Mouse (Mus musculus) embryonic facial prominence, embryonic 10.5 days (tissue): ENCODE results near the gene Ddx59. TPM values are rescaled to one million over a fixed set of nuclear protein-coding genes. Genes with fewer than 3 reads are reported as not detected.

Source experiments
- DNase-seq: peaks from one replicate; pipeline ENCODE4 v3.0.0-alpha.2; 2017; ENCODE audit warnings: low spot score
- H3K27ac ChIP-seq: fragments of 300-500 bp; sonication (generic); replicated peaks from 2 replicates; pipeline ENCODE4 v1.5.1; 2016; ENCODE audit warnings: mild to moderate bottlenecking
- H3K27me3 ChIP-seq: fragments of 300-500 bp; sonication (generic); replicated peaks from 2 replicates; pipeline ENCODE4 v1.6.1; 2016; ENCODE audit warnings: low read depth, mild to moderate bottlenecking; ENCODE audit not compliant: poor library complexity, severe bottlenecking
- H3K36me3 ChIP-seq: fragments of 300-500 bp; sonication (generic); replicated peaks from 2 replicates; pipeline ENCODE4 v1.6.1; 2016; ENCODE audit warnings: mild to moderate bottlenecking, moderate library complexity
- H3K4me1 ChIP-seq: fragments of 300-500 bp; sonication (generic); 2 replicates; pipeline ENCODE4 v1.6.1; 2016
- H3K4me3 ChIP-seq: fragments of 300-500 bp; sonication (generic); 2 replicates; pipeline ENCODE4 v1.5.1; 2016; ENCODE audit warnings: mild to moderate bottlenecking, moderate library complexity
- H3K9me3 ChIP-seq: fragments of 300-500 bp; sonication (generic); 2 replicates; pipeline ENCODE4 v1.6.1; 2016; ENCODE audit warnings: mild to moderate bottlenecking
- whole genome bisulfite sequencing: fragments of 180-500 bp; shearing (Covaris S2); methylation state at CpG from one replicate; pipeline ENCODE4 v1.1.7; 2016; 5-methylcytosine and 5-hydroxymethylcytosine counted together
- polyA plus RNA-seq: library from polyadenylated mRNA; unstranded; fragments of >200 nt; fragmentation: Nextera tagmentation; extraction: Ambion mirVana; gene quantifications from 2 replicates; pipeline ENCODE4 v1.2.1, GENCODE M21; 2016

Ddx59 gene
- polyA plus RNA-seq = 16.9 and 17.8 TPM in 2 replicates

DNA sequence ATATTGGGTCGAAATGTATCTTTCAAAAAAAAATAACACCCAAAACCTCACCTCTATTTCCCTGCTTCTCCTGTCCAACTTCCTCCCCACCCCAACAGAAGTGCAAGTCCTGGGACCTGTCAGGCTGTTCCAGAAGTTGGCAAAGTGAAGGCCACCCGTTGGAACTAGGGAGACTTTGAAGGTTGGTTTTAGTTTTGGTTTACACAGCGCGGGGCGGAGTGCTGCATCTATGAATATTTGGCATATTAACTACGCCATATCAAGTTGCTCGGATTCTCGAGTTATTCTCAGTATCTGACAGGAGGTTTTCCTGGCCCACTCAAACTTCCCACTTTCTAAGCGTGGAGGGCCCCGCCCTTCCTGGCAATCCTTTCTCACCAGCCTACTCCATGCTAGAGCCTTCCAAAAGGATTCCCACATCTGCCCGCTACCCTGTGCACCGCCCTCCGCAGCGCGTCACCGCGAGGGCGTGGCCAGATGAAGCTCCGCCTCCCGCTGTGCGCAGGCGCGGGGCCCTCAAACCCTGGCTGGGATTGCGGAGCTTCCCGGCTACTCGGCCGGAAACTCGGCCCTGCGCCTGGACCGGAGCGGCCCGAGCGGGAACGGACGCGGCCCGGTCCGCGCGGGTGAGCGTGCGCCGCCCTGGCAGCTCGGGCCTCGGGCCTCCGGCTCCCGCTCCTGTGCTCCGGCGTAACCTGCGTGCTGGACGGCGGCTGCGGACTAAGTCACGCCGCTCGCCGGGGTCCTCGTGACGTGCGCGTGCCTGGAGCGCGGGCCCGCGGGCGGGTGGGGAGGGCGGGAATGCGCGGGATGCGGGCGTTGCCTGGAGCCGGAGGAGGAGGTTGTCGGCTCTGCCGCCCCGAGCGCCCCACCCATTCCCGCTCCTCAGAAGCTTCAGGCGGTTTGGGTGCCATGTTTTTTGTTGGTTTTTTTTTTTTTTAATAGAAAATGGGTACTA is at the start of gene Ddx59:
Ddx59 (plus strand) TSS at position 474 of the 958 bp plus-strand sequence.
- WGBS = 3% methylated on average over 78 of the region's 78 CpGs
- Histone ChIP-seq H3K4me1 (peaks cover 17% of the 10 kb centered on the region), H3K9me3 (no peaks in the 10 kb centered on the region), H3K4me3 (peak within 1 kb of the TSS; percentile 77), H3K36me3 (peaks cover 23% of the 10 kb centered on the region), H3K27ac (peak within 1 kb of the TSS; percentile 98), H3K27me3 (no peaks in the 10 kb centered on the region)
- peak; percentile 97 for DNase-seq

DNA sequence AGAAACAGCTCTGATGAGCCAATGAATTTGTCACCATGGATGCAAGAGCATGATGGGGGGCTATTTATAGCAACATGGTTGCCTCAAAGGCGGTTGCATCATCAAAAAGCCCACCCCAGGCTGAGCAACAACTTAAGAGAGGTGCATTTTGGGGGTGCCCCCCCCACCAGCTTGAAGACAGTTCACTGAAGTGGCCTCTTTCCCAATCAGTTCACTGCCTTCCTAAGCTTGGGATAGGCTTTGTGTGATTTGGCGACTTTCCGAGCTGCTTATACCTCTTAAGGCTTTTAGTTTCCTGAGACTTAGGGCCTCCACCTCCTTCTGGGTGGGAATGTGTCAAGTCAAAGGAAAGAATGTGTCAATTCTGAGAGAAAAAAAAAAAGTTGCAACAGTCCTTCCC is 49.1 kb upstream of the Ddx59 start:
- H3K36me3 ChIP-seq = no peaks in the 10 kb centered on the region
- H3K27ac ChIP-seq = no peak overlapping the region
- WGBS = 81% methylated on average over 3 of the region's 3 CpGs
- H3K9me3 ChIP-seq = no peaks in the 10 kb centered on the region
- no peak overlapping the region for H3K4me3 ChIP-seq
- DNase-seq = no peak
- no peaks in the 10 kb centered on the region for H3K27me3 ChIP-seq
- H3K4me1 ChIP-seq = peaks cover 23% of the 10 kb centered on the region

DNA sequence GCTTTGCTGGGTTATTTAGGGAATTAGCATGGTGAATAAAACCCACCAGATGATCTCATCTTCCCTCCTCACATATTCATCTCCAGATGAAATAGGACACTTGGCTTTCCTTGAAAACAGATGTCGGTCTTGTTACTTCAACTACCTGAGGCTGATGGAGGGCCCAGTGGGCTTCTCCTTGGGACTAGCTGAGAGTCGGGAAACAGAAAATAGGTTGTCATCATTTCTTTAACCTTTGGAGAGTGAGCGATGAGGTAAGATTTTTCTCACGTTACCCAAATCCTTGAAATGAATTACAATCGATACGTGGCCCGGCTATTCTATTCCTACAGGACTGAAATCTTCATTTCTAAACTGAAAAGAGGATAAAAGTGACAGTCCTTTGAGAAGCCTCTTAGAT is 35.8 kb upstream of the Ddx59 start:
- WGBS = 92% methylated on average over 7 of the region's 7 CpGs
- DNase-seq = no peak
- Histone ChIP-seq H3K9me3 (no peaks in the 10 kb centered on the region), H3K27ac (no peak overlapping the region), H3K36me3 (no peaks in the 10 kb centered on the region), H3K27me3 (no peaks in the 10 kb centered on the region), H3K4me3 (no peak overlapping the region), H3K4me1 (no peaks in the 10 kb centered on the region)

DNA sequence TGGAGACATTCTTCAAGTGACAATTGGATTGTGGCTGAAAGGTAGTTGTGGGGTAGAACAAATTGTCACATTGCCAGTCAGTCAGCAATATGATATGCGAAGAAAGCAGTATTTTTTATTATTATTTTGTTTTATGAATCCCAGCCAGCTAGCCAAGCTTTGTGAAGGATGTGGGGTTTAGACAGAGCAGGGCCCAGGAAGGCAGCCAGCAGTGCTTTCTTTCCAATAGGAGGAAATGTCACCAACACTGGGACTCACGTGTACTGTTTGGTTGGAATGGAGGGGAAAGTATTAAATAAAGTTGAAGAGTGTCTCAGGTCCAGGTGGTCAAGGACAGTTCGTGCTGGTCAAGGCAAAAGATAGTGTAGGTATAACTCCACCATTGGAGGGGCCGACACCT is 34.9 kb upstream of the Ddx59 start:
- no peak for DNase-seq
- Histone ChIP-seq H3K4me1 (no peaks in the 10 kb centered on the region), H3K36me3 (no peaks in the 10 kb centered on the region), H3K4me3 (no peak overlapping the region), H3K27ac (no peak overlapping the region), H3K9me3 (no peaks in the 10 kb centered on the region), H3K27me3 (no peaks in the 10 kb centered on the region)
- 91% methylated on average over 4 of the region's 4 CpGs for WGBS

DNA sequence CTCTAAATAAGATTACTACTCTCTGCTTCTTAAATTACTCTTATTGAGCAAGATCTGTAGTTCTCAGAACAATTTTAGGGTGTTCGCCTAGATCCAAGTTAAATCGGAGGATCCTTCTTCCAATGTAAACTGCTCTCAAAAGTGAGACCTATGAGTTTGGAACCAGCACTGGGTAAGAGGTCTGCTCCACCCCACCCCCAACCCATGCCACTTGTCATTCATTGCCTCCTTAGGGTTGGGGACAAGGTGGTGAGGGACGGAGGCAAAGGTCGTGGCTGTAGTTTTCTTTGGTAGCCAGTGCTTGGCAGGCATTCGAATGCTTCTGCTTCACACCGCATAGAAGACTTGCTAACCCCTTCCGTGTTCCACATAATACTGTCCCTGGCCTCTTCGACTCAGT is 34.5 kb upstream of the Ddx59 start:
- Histone ChIP-seq H3K4me1 (no peaks in the 10 kb centered on the region), H3K36me3 (no peaks in the 10 kb centered on the region), H3K27me3 (no peaks in the 10 kb centered on the region), H3K4me3 (no peak overlapping the region), H3K9me3 (no peaks in the 10 kb centered on the region), H3K27ac (no peak overlapping the region)
- no peak for DNase-seq
- 93% methylated on average over 8 of the region's 8 CpGs for WGBS

DNA sequence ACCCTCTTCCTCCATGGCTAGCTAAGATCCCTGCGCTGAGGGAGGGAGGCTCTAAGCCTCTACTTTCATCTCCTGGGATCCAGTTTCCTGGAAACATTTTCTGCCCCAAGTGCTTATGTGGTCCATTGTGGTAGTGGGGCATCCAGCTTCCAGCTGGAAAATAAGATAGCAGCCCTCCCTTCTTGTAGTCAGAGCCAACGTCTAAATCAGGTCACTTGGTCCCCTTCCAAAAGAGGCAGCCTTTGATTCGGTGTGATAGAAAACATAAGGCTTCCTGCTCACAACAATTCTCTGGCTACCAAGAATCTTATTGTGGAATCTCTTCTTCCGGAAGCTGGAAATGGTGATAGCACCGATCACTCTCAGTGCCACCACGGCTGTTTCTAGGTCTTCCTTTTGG is 33.9 kb upstream of the Ddx59 start:
- no peaks in the 10 kb centered on the region for H3K4me1 ChIP-seq
- no peak for DNase-seq
- H3K27ac ChIP-seq = no peak overlapping the region
- no peaks in the 10 kb centered on the region for H3K36me3 ChIP-seq
- H3K4me3 ChIP-seq = no peak overlapping the region
- 86% methylated on average over 6 of the region's 6 CpGs for WGBS
- H3K9me3 ChIP-seq = no peaks in the 10 kb centered on the region
- no peaks in the 10 kb centered on the region for H3K27me3 ChIP-seq

DNA sequence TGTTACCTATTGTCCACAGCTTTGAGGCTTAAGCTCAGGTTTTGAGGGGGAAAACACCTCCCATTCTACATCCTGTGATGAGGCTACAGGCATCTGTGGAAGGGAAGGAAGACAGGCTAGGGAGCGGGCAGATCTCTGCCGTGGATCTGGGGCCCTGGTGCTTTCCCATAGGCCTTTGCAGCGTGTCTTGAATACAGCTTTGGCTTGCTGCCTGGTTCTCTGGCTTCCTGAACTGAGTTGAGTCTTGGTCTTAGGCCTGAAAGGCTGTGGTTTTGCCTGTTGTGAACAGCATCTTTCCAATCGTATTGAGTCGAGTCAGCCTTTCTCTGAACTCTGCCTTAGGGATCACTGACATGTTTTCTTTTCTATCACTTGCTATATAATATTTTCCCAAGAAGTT is 33.5 kb upstream of the Ddx59 start:
- no peaks in the 10 kb centered on the region for H3K9me3 ChIP-seq
- no peaks in the 10 kb centered on the region for H3K36me3 ChIP-seq
- DNase-seq = no peak
- no peaks in the 10 kb centered on the region for H3K27me3 ChIP-seq
- H3K4me3 ChIP-seq = no peak overlapping the region
- WGBS = 84% methylated on average over 5 of the region's 5 CpGs
- H3K27ac ChIP-seq = no peak overlapping the region
- H3K4me1 ChIP-seq = no peaks in the 10 kb centered on the region

DNA sequence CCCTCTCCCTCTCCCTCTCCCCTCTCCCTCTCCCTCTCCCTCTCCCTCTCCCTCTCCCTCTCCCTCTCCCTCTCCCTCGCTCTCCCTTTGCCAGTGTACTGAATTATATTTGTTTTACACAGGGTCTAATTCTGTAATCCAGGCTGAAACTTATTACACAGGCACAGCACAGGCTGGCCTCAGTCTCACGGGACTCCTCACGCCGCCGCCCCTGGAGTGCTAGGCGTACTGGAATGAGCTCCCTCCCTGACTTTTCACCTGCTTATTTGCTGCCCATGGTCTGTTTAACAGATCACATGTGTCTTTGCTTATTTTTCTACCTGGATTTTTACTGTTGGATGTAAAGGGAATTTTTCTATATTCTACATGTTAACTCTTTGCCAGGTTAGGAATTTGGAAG is 28.2 kb upstream of the Ddx59 start:
- H3K4me3 ChIP-seq = no peak overlapping the region
- H3K9me3 ChIP-seq = no peaks in the 10 kb centered on the region
- no peak for DNase-seq
- H3K27ac ChIP-seq = no peak overlapping the region
- no peaks in the 10 kb centered on the region for H3K4me1 ChIP-seq
- 37% methylated on average over 5 of the region's 6 CpGs for whole genome bisulfite sequencing
- H3K36me3 ChIP-seq = no peaks in the 10 kb centered on the region
- no peaks in the 10 kb centered on the region for H3K27me3 ChIP-seq

DNA sequence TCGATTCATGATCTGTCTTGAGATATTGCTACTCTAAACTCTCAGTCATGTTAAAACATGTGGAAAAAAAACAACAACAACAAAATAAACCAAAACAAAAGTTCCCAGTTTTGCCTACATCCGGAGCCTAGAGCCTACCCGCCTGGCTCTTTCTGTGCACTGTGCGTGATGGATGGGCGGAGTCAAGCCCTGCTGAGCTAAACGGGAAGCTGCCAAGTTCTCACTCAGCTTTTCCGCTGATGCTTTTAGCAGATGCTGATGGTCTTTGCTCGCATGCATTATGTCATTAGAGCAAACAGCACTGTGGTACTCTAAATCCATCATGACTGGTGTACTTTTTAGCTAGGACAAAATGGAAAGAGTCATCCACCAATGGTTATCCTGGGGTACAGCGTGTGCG is 20.6 kb upstream of the Ddx59 start:
- H3K9me3 ChIP-seq = no peaks in the 10 kb centered on the region
- no peak overlapping the region for H3K27ac ChIP-seq
- H3K4me3 ChIP-seq = peak overlapping the region; percentile 36
- no peaks in the 10 kb centered on the region for H3K27me3 ChIP-seq
- 35% methylated on average over 10 of the region's 10 CpGs for WGBS
- H3K4me1 ChIP-seq = 0 out of 2 replicates have a peak, but pooled peaks cover 3% of the 10 kb centered on the region
- H3K36me3 ChIP-seq = no peaks in the 10 kb centered on the region
- peak; percentile 22 for DNase-seq

DNA sequence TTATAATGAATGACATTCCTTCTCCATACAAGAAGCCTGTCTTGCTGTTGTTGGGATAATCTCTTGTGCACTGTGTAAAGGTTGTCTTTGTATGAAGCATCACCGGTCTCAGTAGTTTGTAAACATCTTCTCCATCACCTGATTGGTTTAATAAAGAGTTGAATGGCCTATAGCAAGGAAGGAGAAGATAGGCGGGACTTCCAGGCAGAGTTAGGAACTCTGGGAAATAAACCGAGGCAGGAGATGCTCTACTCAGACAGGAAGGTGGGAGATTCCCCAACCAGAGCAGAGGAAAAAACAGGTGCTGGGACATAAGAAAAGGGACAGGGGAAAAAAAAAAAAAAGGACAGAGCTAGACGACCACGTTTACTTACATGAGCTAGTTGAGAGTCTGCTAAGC is 20.0 kb upstream of the Ddx59 start:
- Histone ChIP-seq H3K27ac (no peak overlapping the region), H3K4me1 (0 out of 2 replicates have a peak, but pooled peaks cover 3% of the 10 kb centered on the region), H3K9me3 (no peaks in the 10 kb centered on the region), H3K27me3 (no peaks in the 10 kb centered on the region), H3K4me3 (peak overlapping the region; percentile 36), H3K36me3 (no peaks in the 10 kb centered on the region)
- DNase-seq = no peak
- WGBS = 41% methylated on average over 5 of the region's 5 CpGs

DNA sequence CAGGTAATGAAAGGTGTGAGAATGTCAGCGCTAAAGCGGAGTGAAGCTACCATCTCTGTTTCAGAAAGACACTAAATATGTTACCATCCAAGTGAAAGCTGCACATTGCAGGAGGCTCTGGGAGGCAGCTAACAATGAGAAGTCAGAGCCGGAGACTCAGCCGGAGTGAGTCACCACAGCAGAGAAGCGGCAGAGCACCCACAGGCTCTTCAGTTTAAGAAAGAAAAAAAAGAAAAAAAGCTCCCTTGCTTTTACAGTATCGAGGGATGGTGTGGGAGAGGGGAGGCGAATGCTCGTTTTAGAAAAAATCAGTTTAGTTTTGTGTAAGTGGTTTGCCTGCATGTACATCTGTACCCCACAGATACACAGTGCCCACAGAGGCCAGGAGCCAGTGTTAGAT is 13.8 kb upstream of the Ddx59 start:
- no peak for DNase-seq

DNA sequence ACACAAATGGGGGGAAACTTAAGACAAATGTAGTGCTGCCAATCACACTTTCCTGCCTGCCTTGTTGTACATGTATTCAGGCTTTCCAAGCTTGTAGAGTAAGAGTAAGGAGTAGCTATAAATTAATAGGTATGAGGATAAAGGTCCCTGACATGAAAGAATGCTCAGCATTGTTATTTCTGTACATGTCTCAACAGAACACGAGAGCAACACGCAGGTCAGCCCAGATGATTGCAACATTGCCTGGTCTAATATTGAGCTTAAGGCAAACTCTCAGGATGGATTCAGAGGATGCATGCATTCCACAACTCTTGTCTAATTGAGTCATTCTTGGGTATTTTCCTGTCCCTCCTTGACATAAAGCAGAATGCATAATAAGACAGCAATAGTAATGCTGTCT is 5.4 kb upstream of the Ddx59 start:
- no peaks in the 10 kb centered on the region for H3K36me3 ChIP-seq
- H3K4me1 ChIP-seq = peaks cover under 1% of the 10 kb centered on the region; the same call in 1 of the 2 replicates
- 93% methylated on average over 2 of the region's 2 CpGs for WGBS
- no peaks in the 10 kb centered on the region for H3K9me3 ChIP-seq
- DNase-seq = no peak
- H3K4me3 ChIP-seq = no peak overlapping the region
- no peak overlapping the region for H3K27ac ChIP-seq
- H3K27me3 ChIP-seq = no peaks in the 10 kb centered on the region

More for the DNA sequence above, 13.8 kb upstream of the Ddx59 start:
- no peak overlapping the region for H3K27ac ChIP-seq
- H3K36me3 ChIP-seq = no peaks in the 10 kb centered on the region
- H3K4me1 ChIP-seq = peaks cover 8% of the 10 kb centered on the region; the same call in 1 of the 2 replicates
- no peaks in the 10 kb centered on the region for H3K27me3 ChIP-seq
- WGBS = 78% methylated on average over 8 of the region's 8 CpGs
- no peak overlapping the region for H3K4me3 ChIP-seq
- H3K9me3 ChIP-seq = no peaks in the 10 kb centered on the region

DNA sequence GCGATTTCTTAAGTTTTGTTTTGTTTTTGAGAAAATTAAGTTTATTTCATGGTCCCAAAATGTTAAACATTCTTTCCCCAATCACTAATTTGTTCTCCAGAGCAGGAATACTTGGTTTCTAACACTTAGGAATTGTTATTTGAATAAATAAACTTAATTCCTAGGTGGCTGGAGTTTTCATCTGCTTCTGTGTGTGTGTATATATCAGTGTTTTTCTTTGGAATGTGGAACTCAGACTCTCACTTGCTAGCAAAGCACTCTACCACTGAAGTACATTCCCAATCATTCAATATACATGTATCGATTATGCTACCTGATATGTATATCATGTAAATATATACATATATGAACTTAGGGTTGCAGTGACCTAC is 670 bp downstream of the Ddx59 start:
- DNase-seq = no peak
- Histone ChIP-seq H3K4me3 (peak overlapping the region; percentile 77), H3K9me3 (no peaks in the 10 kb centered on the region), H3K27me3 (no peaks in the 10 kb centered on the region), H3K4me1 (peaks cover 17% of the 10 kb centered on the region), H3K36me3 (peaks cover 29% of the 10 kb centered on the region), H3K27ac (peak overlapping the region; percentile 98)
- 48% methylated on average over 2 of the region's 2 CpGs for WGBS
